Mouse (Mus musculus): ENCODE measurements around the gene Mcmbp. TPM values are rescaled to one million over a fixed set of nuclear protein-coding genes. Genes with fewer than 3 reads are reported as not detected.
A peak's percentile ranks its signal among the peaks of the same experiment; 100 is the strongest.

The Mcmbp gene
- polyA plus RNA-seq (2015; fragmentation: Nextera tagmentation; extraction: Ambion mirVana): 58.7 and 62.4 TPM in 2 replicates

GRCm38 (mm10) chr7:128740334-128740733, at the start of gene Mcmbp:
Mcmbp (minus strand) TSS chr7:128740495.
- peak; percentile 90 for ATAC-seq (ENCODE audit: low read depth)
- Histone ChIP-seq H3K4me2 (ENCODE audit: low read depth, low read length) (peak within 1 kb of the TSS; percentile 88), H3K4me3 (ENCODE audit: low read length) (peak within 1 kb of the TSS; percentile 82), H3K9me3 (ENCODE audit: control insufficient read depth, low read length) (no peaks in the 10 kb centered on the region), H3K9ac (ENCODE audit: low read length) (peak within 1 kb of the TSS; percentile 98), H3K27ac (ENCODE audit: low read length) (peak within 1 kb of the TSS; percentile 90), H3K36me3 (ENCODE audit: control insufficient read depth, insufficient read depth, low read length) (peaks cover 4% of the 10 kb centered on the region; the same call in 1 of the 2 replicates), H3K27me3 (ENCODE audit: control insufficient read depth, insufficient read depth, low read depth, low read length) (no peaks in the 10 kb centered on the region; the same call in 1 of the 2 replicates), H3K4me1 (replicated peaks; ENCODE audit: control insufficient read depth, insufficient read depth, low read length) (peaks cover 18% of the 10 kb centered on the region)
- under 1% methylated on average over 32 of the region's 35 CpGs for WGBS

DNA sequence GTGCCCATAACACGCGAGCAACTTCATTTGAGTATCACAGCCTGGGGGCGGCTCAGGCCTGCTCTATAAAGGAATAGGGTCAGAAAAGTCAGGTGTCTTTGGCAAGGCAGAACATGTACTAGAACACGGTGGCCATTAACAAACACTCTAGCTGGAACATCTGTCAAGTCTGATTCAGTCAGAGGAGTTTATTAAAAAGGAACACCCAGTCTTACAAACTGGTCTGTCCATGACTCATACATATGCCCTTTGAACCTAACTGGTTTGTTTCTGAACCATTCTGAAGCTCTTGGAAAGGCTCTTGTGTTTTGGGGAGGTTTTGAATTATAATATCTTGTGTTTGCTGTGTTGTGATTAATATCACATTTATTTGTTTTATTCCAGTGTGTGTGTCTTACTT, 49.8 kb upstream of the Mcmbp start:
- ATAC-seq (ENCODE audit: low read depth): no peak
- H3K27me3 ChIP-seq (ENCODE audit: control insufficient read depth, insufficient read depth, low read depth, low read length): no peaks in the 10 kb centered on the region
- H3K9ac ChIP-seq (ENCODE audit: low read length): no peak overlapping the region
- H3K4me3 ChIP-seq (ENCODE audit: low read length): no peak overlapping the region
- no peaks in the 10 kb centered on the region for H3K4me1 ChIP-seq (replicated peaks; ENCODE audit: control insufficient read depth, insufficient read depth, low read length)
- H3K9me3 ChIP-seq (ENCODE audit: control insufficient read depth, low read length): no peaks in the 10 kb centered on the region
- H3K27ac ChIP-seq (ENCODE audit: low read length): no peak overlapping the region
- H3K36me3 ChIP-seq (ENCODE audit: control insufficient read depth, insufficient read depth, low read length): peaks cover 7% of the 10 kb centered on the region; the same call in 1 of the 2 replicates
- 77% methylated on average over 4 of the region's 4 CpGs for WGBS
- no peak overlapping the region for H3K4me2 ChIP-seq (ENCODE audit: low read depth, low read length)

GRCm38 (mm10) chr7:128781846-128782245, 41.6 kb upstream of the Mcmbp start:
- ATAC-seq (ENCODE audit: low read depth): no peak
- WGBS: 85% methylated on average over 3 of the region's 3 CpGs
- no peaks in the 10 kb centered on the region for H3K27me3 ChIP-seq (ENCODE audit: control insufficient read depth, insufficient read depth, low read depth, low read length)

DNA sequence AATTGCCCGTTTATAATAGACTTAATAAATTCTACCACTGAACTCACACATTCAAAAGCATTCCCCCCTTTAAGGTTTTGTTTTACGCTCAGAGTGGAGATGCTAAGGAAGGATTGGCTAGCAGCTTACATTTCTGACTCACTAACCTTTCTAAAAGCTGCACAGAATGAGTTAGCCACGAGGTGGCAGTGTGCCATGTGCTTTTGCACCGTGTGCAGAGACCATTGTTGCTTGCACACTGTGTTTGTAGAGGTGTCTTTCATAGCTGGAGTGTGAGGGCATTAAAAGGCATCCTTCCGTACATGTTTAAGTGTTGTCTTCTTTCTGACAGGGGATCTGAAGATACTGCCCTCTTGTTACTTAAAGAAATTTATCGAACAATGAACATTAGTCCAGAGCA, 39.0 kb upstream of the Mcmbp start:
- peaks cover 44% of the 10 kb centered on the region for H3K36me3 ChIP-seq (ENCODE audit: control insufficient read depth, insufficient read depth, low read length)
- H3K9ac ChIP-seq (ENCODE audit: low read length): no peak overlapping the region
- H3K27ac ChIP-seq (ENCODE audit: low read length): no peak overlapping the region
- 43% methylated on average over 6 of the region's 6 CpGs for WGBS
- no peak overlapping the region for H3K4me2 ChIP-seq (ENCODE audit: low read depth, low read length)
- H3K9me3 ChIP-seq (ENCODE audit: control insufficient read depth, low read length): no peaks in the 10 kb centered on the region
- no peaks in the 10 kb centered on the region for H3K27me3 ChIP-seq (ENCODE audit: control insufficient read depth, insufficient read depth, low read depth, low read length)
- no peak for ATAC-seq (ENCODE audit: low read depth)
- no peak overlapping the region for H3K4me3 ChIP-seq (ENCODE audit: low read length)
- H3K4me1 ChIP-seq (replicated peaks; ENCODE audit: control insufficient read depth, insufficient read depth, low read length): no peaks in the 10 kb centered on the region

More at GRCm38 (mm10) chr7:128781846-128782245, 41.6 kb upstream of the Mcmbp start:
- Histone ChIP-seq H3K27ac (ENCODE audit: low read length) (no peak overlapping the region), H3K9ac (ENCODE audit: low read length) (no peak overlapping the region), H3K36me3 (ENCODE audit: control insufficient read depth, insufficient read depth, low read length) (peaks cover 49% of the 10 kb centered on the region), H3K9me3 (ENCODE audit: control insufficient read depth, low read length) (no peaks in the 10 kb centered on the region), H3K4me3 (ENCODE audit: low read length) (no peak overlapping the region), H3K4me1 (replicated peaks; ENCODE audit: control insufficient read depth, insufficient read depth, low read length) (no peaks in the 10 kb centered on the region), H3K4me2 (ENCODE audit: low read depth, low read length) (no peak overlapping the region)

GRCm38 (mm10) chr7:128777201-128777600, 36.9 kb upstream of the Mcmbp start:
- H3K4me3 ChIP-seq (ENCODE audit: low read length): no peak overlapping the region
- ATAC-seq (ENCODE audit: low read depth): no peak
- H3K9me3 ChIP-seq (ENCODE audit: control insufficient read depth, low read length): no peaks in the 10 kb centered on the region
- no peaks in the 10 kb centered on the region for H3K4me1 ChIP-seq (replicated peaks; ENCODE audit: control insufficient read depth, insufficient read depth, low read length)
- H3K27me3 ChIP-seq (ENCODE audit: control insufficient read depth, insufficient read depth, low read depth, low read length): no peaks in the 10 kb centered on the region
- no peak overlapping the region for H3K4me2 ChIP-seq (ENCODE audit: low read depth, low read length)
- H3K9ac ChIP-seq (ENCODE audit: low read length): no peak overlapping the region
- 78% methylated on average over 6 of the region's 6 CpGs for WGBS
- H3K27ac ChIP-seq (ENCODE audit: low read length): no peak overlapping the region
- H3K36me3 ChIP-seq (ENCODE audit: control insufficient read depth, insufficient read depth, low read length): peaks cover 49% of the 10 kb centered on the region

DNA sequence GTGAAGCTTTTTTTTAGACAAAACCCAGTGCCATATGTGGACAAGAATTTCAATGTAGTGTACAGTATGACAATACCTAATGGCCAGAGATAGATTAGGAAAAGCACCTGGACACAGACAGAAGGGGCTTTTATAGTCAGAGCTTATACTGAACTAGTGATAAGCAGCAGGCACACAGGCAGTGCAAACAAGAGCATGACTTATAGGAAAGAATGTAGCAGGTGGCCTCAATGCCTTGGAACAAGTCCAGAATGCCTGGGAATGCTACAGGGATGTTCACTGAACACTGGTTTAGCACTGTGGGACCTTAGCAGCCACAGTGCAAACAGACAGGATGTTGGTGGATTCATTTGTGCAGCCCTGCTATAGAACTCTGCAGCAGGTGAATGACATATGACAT, 26.4 kb upstream of the Mcmbp start:
- H3K9me3 ChIP-seq (ENCODE audit: control insufficient read depth, low read length): no peaks in the 10 kb centered on the region
- no peak overlapping the region for H3K4me3 ChIP-seq (ENCODE audit: low read length)
- H3K9ac ChIP-seq (ENCODE audit: low read length): no peak overlapping the region
- H3K27me3 ChIP-seq (ENCODE audit: control insufficient read depth, insufficient read depth, low read depth, low read length): no peaks in the 10 kb centered on the region
- peaks cover 49% of the 10 kb centered on the region for H3K36me3 ChIP-seq (ENCODE audit: control insufficient read depth, insufficient read depth, low read length)
- no peaks in the 10 kb centered on the region for H3K4me1 ChIP-seq (replicated peaks; ENCODE audit: control insufficient read depth, insufficient read depth, low read length)
- no peak for ATAC-seq (ENCODE audit: low read depth)
- no peak overlapping the region for H3K27ac ChIP-seq (ENCODE audit: low read length)
- no peak overlapping the region for H3K4me2 ChIP-seq (ENCODE audit: low read depth, low read length)

DNA sequence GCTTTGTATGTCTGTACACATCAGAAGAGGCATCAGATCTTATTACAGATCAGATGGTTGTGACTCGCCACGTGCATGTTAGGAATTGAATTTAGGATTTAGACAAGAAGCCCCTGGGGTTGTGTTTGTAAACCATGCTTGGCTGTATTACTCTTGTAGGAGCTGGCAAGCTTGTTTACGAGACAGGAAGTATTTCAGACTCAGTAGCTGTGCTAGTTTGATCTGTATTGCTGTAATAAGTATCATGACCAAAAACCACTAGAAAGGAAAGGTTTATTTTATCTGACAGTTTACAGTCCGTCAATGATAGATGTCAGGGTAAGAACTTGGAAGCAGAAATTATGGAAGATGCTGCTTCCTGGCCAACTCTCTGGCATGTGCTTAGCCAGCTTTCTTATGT, 18.7 kb upstream of the Mcmbp start:
- WGBS: 75% methylated on average over 4 of the region's 4 CpGs

GRCm38 (mm10) chr7:128755396-128755795, 15.1 kb upstream of the Mcmbp start:
- no peak overlapping the region for H3K9ac ChIP-seq (ENCODE audit: low read length)
- H3K4me2 ChIP-seq (ENCODE audit: low read depth, low read length): no peak overlapping the region
- no peak for ATAC-seq (ENCODE audit: low read depth)
- no peaks in the 10 kb centered on the region for H3K4me1 ChIP-seq (replicated peaks; ENCODE audit: control insufficient read depth, insufficient read depth, low read length)
- no peaks in the 10 kb centered on the region for H3K9me3 ChIP-seq (ENCODE audit: control insufficient read depth, low read length)
- H3K4me3 ChIP-seq (ENCODE audit: low read length): no peak overlapping the region
- H3K27me3 ChIP-seq (ENCODE audit: control insufficient read depth, insufficient read depth, low read depth, low read length): no peaks in the 10 kb centered on the region
- H3K27ac ChIP-seq (ENCODE audit: low read length): no peak overlapping the region
- peaks cover 64% of the 10 kb centered on the region for H3K36me3 ChIP-seq (ENCODE audit: control insufficient read depth, insufficient read depth, low read length)
- 89% methylated on average over 1 of the region's 1 CpGs for WGBS

More for the DNA sequence above, 18.7 kb upstream of the Mcmbp start:
- no peak for ATAC-seq (ENCODE audit: low read depth)
- no peak overlapping the region for H3K9ac ChIP-seq (ENCODE audit: low read length)
- no peak overlapping the region for H3K4me3 ChIP-seq (ENCODE audit: low read length)
- no peak overlapping the region for H3K4me2 ChIP-seq (ENCODE audit: low read depth, low read length)
- no peak overlapping the region for H3K27ac ChIP-seq (ENCODE audit: low read length)
- H3K9me3 ChIP-seq (ENCODE audit: control insufficient read depth, low read length): no peaks in the 10 kb centered on the region
- H3K27me3 ChIP-seq (ENCODE audit: control insufficient read depth, insufficient read depth, low read depth, low read length): no peaks in the 10 kb centered on the region
- no peaks in the 10 kb centered on the region for H3K4me1 ChIP-seq (replicated peaks; ENCODE audit: control insufficient read depth, insufficient read depth, low read length)
- H3K36me3 ChIP-seq (ENCODE audit: control insufficient read depth, insufficient read depth, low read length): peaks cover 68% of the 10 kb centered on the region

DNA sequence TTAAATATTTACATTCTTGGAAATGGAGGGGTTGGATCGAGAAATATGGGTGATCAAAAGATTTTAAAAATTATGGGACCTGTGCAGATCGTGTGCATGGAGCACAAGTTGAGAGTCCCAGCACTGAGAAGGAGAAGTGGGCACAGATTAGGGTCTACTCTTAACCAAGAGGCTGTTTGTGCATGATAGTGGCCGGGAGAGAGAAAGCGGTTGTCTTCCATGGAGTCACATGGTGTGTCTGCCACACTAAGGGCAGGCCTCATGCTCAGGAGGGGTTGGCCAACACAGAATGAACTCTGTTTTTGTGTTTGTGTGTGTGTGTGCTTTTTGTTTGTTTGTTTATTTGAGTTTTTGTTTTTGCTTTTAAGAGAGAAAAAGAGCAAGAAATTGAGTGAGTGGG, 11.7 kb upstream of the Mcmbp start:
- no peak overlapping the region for H3K4me3 ChIP-seq (ENCODE audit: low read length)
- H3K27ac ChIP-seq (ENCODE audit: low read length): no peak overlapping the region
- peaks cover 50% of the 10 kb centered on the region for H3K36me3 ChIP-seq (ENCODE audit: control insufficient read depth, insufficient read depth, low read length)
- no peak overlapping the region for H3K9ac ChIP-seq (ENCODE audit: low read length)
- no peak overlapping the region for H3K4me2 ChIP-seq (ENCODE audit: low read depth, low read length)
- H3K9me3 ChIP-seq (ENCODE audit: control insufficient read depth, low read length): no peaks in the 10 kb centered on the region
- peaks cover 10% of the 10 kb centered on the region for H3K4me1 ChIP-seq (replicated peaks; ENCODE audit: control insufficient read depth, insufficient read depth, low read length)
- 79% methylated on average over 4 of the region's 4 CpGs for WGBS
- no peaks in the 10 kb centered on the region for H3K27me3 ChIP-seq (ENCODE audit: control insufficient read depth, insufficient read depth, low read depth, low read length)
- no peak for ATAC-seq (ENCODE audit: low read depth)

- no peak overlapping the region for H3K9ac ChIP-seq (ENCODE audit: low read length)
- 83% methylated on average over 9 of the region's 9 CpGs for WGBS
- H3K4me3 ChIP-seq (ENCODE audit: low read length): no peak overlapping the region
- H3K27me3 ChIP-seq (ENCODE audit: control insufficient read depth, insufficient read depth, low read depth, low read length): no peaks in the 10 kb centered on the region
- no peak overlapping the region for H3K4me2 ChIP-seq (ENCODE audit: low read depth, low read length)
- H3K4me1 ChIP-seq (replicated peaks; ENCODE audit: control insufficient read depth, insufficient read depth, low read length): peaks cover 19% of the 10 kb centered on the region
- H3K9me3 ChIP-seq (ENCODE audit: control insufficient read depth, low read length): no peaks in the 10 kb centered on the region
- no peak overlapping the region for H3K27ac ChIP-seq (ENCODE audit: low read length)
- no peak for ATAC-seq (ENCODE audit: low read depth)
- H3K36me3 ChIP-seq (ENCODE audit: control insufficient read depth, insufficient read depth, low read length): peaks cover 42% of the 10 kb centered on the region
These were observed 10.0 kb upstream of the Mcmbp start for GRCm38 (mm10) chr7:128750296-128750695.
